In the genomic region with DNA sequence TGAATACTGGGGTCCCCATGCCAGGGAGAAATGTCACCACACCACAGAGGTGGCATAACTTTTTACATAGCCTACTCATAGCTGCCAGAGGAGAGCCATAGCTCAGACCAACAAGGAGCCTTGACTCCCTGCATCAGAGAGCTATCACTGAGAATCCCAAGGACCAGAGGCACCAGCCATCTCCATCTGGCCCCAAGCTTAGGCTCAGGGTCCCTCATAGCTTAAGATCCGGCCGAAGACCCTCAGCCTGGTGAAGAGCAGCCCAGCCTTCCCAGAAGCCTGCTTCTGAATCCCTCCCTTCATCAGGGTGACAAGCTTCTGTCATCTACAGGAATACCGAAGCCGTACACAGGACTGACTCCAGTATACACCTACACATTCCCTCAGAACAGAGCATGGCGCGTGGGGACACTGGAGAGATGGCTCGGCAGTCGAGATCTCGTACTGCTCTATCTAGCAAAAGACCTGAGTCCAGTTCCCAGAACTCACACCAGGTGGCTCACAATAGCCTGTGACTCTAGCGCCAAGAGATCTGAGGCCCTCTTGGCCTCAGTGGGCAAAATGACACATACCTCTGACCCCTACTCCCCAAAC, we compare ENCODE assay signal across 11 mouse cellular contexts. TPM values are rescaled to one million over a fixed set of nuclear protein-coding genes. Genes with fewer than 3 reads are reported as not detected.
DNase-seq lines count a peak whose midpoint lies in the region; ATAC-seq and TF ChIP-seq lines count a peak whose summit lies in the region.
"Not testable (repeated sequence)": the region's sequence is repeated elsewhere in the genome, so short reads cannot be mapped to it uniquely, and the experiment has no call there.
"Had no signal": no experiment of that assay in that cellular context is flagged by ENCODE, and none has a peak within 500 bp of the region (broad histone marks: within the 10 kb centered on the region; RNA-seq: fewer than 3 reads in every experiment).

No protein-coding gene starts in this region.

- not testable (repeated sequence) for H3K4me2 ChIP-seq in hindbrain, embryonic 14.5 days (replicated peaks); intestine, postnatal 0 days (replicated peaks; ENCODE audit: low read depth); lung, postnatal 0 days (replicated peaks; ENCODE audit: low read depth, low read length)

- peak; percentile 20; the same call in 1 of the 2 replicates for ATAC-seq in common myeloid progenitor, adult 5-6 weeks (replicated peaks; ENCODE audit: low read depth, poor library complexity, severe bottlenecking)
- ATAC-seq in hindbrain, embryonic 14.5 days (ENCODE audit: low FRiP score); intestine, postnatal 0 days: not testable (repeated sequence)
- 0 out of 2 replicates have a peak, but pooled peaks have one; percentile 5 for ATAC-seq in lung, postnatal 0 days

- not testable (repeated sequence) for H3K4me1 ChIP-seq in hindbrain, embryonic 14.5 days (replicated peaks; ENCODE audit: control insufficient read depth, insufficient read depth, low read length); intestine, postnatal 0 days (replicated peaks; ENCODE audit: control insufficient read depth, insufficient read depth, low read length); lung, postnatal 0 days (ENCODE audit: insufficient read depth, low read depth, low read length); midbrain, embryonic 10.5 days

- not testable (repeated sequence) for H3K4me3 ChIP-seq in hindbrain, embryonic 14.5 days (replicated peaks; ENCODE audit: low read length); intestine, postnatal 0 days (ENCODE audit: low read depth, low read length); lung, postnatal 0 days (ENCODE audit: low read depth, low read length); midbrain, embryonic 10.5 days

- H3K9ac ChIP-seq in hindbrain, embryonic 14.5 days; intestine, postnatal 0 days (ENCODE audit: low read depth, low read length); lung, postnatal 0 days (replicated peaks; ENCODE audit: low read depth): not testable (repeated sequence)

- H3K27me3 ChIP-seq in hindbrain, embryonic 14.5 days (ENCODE audit: control insufficient read depth, insufficient read depth, low read length); intestine, postnatal 0 days (replicated peaks; ENCODE audit: control insufficient read depth, insufficient read depth, low read length); lung, postnatal 0 days (replicated peaks; ENCODE audit: insufficient read depth, low read length); midbrain, embryonic 10.5 days (ENCODE audit: low read depth, poor library complexity, severe bottlenecking): not testable (repeated sequence)

- WGBS in hindbrain, embryonic 14.5 days, result 89% methylated on average over 10 of the region's 10 CpGs
- WGBS in intestine, postnatal 0 days, result 88% methylated on average over 10 of the region's 10 CpGs
- WGBS in lung, postnatal 0 days, result 80% methylated on average over 10 of the region's 10 CpGs
- WGBS in midbrain, embryonic 10.5 days, result 86% methylated on average over 10 of the region's 10 CpGs

- DNase-seq in CD4-positive, CD25-positive, alpha-beta regulatory T cell, adult 2 months (ENCODE audit: low read depth, low spot score), result peak; percentile 6
- peak; percentile 61 for DNase-seq in heart, adult 11 months
- peak; percentile 8 for DNase-seq in hindbrain, embryonic 14.5 days (ENCODE audit: low spot score)
- DNase-seq in lung, postnatal 0 days (ENCODE audit: low spot score), result peak; percentile 2
- DNase-seq in midbrain, embryonic 10.5 days (ENCODE audit: low spot score), result peak; percentile 6

- not testable (repeated sequence) for H3K9me3 ChIP-seq in hindbrain, embryonic 14.5 days (ENCODE audit: control insufficient read depth, low read length); intestine, postnatal 0 days (ENCODE audit: control insufficient read depth); lung, postnatal 0 days (ENCODE audit: low read length); midbrain, embryonic 10.5 days (replicated peaks)

- not testable (repeated sequence) for H3K27ac ChIP-seq in hindbrain, embryonic 14.5 days; intestine, postnatal 0 days (ENCODE audit: low read depth, low read length); lung, postnatal 0 days (ENCODE audit: low read length); midbrain, embryonic 10.5 days (replicated peaks)

- not testable (repeated sequence) for TF ChIP-seq EP300 in lung, postnatal 0 days (IDR thresholded peaks at IDR 0.05)

- 0 out of 2 replicates have a peak, but pooled peaks have one; percentile 22 for TF ChIP-seq CTCF in intestine, postnatal 0 days (IDR thresholded peaks at IDR 0.05; ENCODE audit: low read depth)
- not testable (repeated sequence) for TF ChIP-seq CTCF in lung, postnatal 0 days (IDR thresholded peaks at IDR 0.05)

- not testable (repeated sequence) for H3K36me3 ChIP-seq in hindbrain, embryonic 14.5 days (replicated peaks; ENCODE audit: control insufficient read depth, insufficient read depth); intestine, postnatal 0 days (ENCODE audit: control insufficient read depth, insufficient read depth); lung, postnatal 0 days (ENCODE audit: insufficient read depth, low read length); midbrain, embryonic 10.5 days

RNA-seq across cellular contexts. Expression of a gene that starts 15.6 kb away (rescaled TPM):
- total RNA-seq in common myeloid progenitor, adult 5-6 weeks (2017), result 94.8 and 97.8 TPM in 2 replicates
- 290 and 320 TPM in 2 replicates for polyA plus RNA-seq in hindbrain, embryonic 14.5 days (2014; fragmentation: Nextera tagmentation; extraction: Ambion mirVana)
- 234 and 240 TPM in 2 replicates for polyA plus RNA-seq in intestine, postnatal 0 days (2015; fragmentation: Nextera tagmentation; extraction: Ambion mirVana)
- 185 and 188 TPM in 2 replicates for polyA plus RNA-seq in lung, postnatal 0 days (2015; fragmentation: Nextera tagmentation; extraction: Ambion mirVana)
- polyA plus RNA-seq in midbrain, embryonic 10.5 days (2016; fragmentation: Nextera tagmentation; extraction: Ambion mirVana), result 291 and 297 TPM in 2 replicates

RNA-seq across cellular contexts. Expression of a gene that starts 18.8 kb away (rescaled TPM):
- total RNA-seq in common myeloid progenitor, adult 5-6 weeks (2017), result 1.1 TPM in 1 of 2 replicates, not detected in the other
- 0.91 and 1.0 TPM in 2 replicates for polyA plus RNA-seq in hindbrain, embryonic 14.5 days (2014; fragmentation: Nextera tagmentation; extraction: Ambion mirVana)
- 10.7 and 11.0 TPM in 2 replicates for polyA plus RNA-seq in intestine, postnatal 0 days (2015; fragmentation: Nextera tagmentation; extraction: Ambion mirVana)
- polyA plus RNA-seq in lung, postnatal 0 days (2015; fragmentation: Nextera tagmentation; extraction: Ambion mirVana), result 0.40 and 0.67 TPM in 2 replicates
- polyA plus RNA-seq in midbrain, embryonic 10.5 days (2016; fragmentation: Nextera tagmentation; extraction: Ambion mirVana), result 0.07 and 0.14 TPM in 2 replicates
- polyA plus RNA-seq: embryonic facial prominence, embryonic 11.5 days; erythroblast, embryonic 14.5 days; G1E; Patski had no signal

RNA-seq across cellular contexts. Expression of a gene that starts 38.7 kb away (rescaled TPM):
- 2.6 and 5.9 TPM in 2 replicates for total RNA-seq in common myeloid progenitor, adult 5-6 weeks (2017)
- 36.3 and 46.8 TPM in 2 replicates for polyA plus RNA-seq in hindbrain, embryonic 14.5 days (2014; fragmentation: Nextera tagmentation; extraction: Ambion mirVana)
- 8.9 and 13.1 TPM in 2 replicates for polyA plus RNA-seq in intestine, postnatal 0 days (2015; fragmentation: Nextera tagmentation; extraction: Ambion mirVana)
- polyA plus RNA-seq in lung, postnatal 0 days (2015; fragmentation: Nextera tagmentation; extraction: Ambion mirVana), result 29.1 and 30.1 TPM in 2 replicates
- 38.9 and 41.6 TPM in 2 replicates for polyA plus RNA-seq in midbrain, embryonic 10.5 days (2016; fragmentation: Nextera tagmentation; extraction: Ambion mirVana)

Comparison
In these comparisons a context has a peak if more than half of its experiments do, and no peak if none do; other contexts are left out.
1. DNase-seq: peak in every context shown above with its lines; median percentile 61 in heart, adult 11 months; 8 in hindbrain, embryonic 14.5 days; 6 in CD4-positive, CD25-positive, alpha-beta regulatory T cell, adult 2 months; 6 in midbrain, embryonic 10.5 days; 2 in lung, postnatal 0 days.